8 mouse cellular contexts compared by ENCODE assay signal in the genomic region with DNA sequence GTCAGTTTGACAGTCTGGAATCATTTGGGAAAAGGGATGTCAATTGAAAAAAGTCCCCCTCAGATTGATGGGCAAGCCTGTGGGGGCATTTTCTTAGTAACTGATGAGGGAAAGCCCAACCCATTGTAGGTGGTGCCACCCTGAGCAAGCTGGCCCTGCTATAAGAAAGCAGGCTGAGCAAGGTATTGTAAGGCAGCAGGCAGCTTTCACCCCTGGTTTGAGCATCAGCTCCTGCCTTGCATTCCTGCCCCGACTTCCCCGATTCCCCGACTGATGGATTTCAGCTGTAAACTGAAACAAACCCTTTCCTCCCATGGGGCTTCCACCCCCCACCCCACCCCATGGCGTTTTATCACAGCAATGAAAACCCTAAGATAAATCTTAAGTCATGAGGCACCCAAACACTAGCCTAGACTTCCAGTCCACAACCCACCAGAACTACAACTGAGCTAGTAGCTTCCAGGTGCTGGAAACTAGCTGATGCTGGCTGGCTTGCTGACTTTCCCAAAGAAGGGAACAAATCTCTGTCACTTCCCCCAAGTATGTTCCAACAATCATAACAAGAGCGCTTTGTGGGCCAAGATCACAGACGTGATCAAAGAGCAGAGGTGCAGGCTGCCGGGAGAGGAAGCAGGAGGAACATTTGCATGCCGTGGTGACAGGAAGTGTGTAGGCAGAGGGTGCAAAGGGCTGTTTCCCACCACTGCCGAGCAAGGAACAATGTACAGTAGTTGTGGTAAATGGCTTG. TPM values are rescaled to one million over a fixed set of nuclear protein-coding genes. Genes with fewer than 3 reads are reported as not detected.
DNase-seq lines count a peak whose midpoint lies in the region; ATAC-seq and TF ChIP-seq lines count a peak whose summit lies in the region.

No protein-coding gene starts in this region.

- peaks cover 32% of the 10 kb centered on the region for H3K4me1 ChIP-seq in intestine, embryonic 15.5 days (replicated peaks)
- H3K4me1 ChIP-seq in liver, embryonic 16.5 days (ENCODE audit: control insufficient read depth, low read depth, low read length), result peaks cover 22% of the 10 kb centered on the region
- H3K4me1 ChIP-seq in small intestine, adult 2 months (ENCODE audit: control insufficient read depth, insufficient read depth, insufficient read length, low read length), result peaks cover 42% of the 10 kb centered on the region

- peak; percentile 51 for TF ChIP-seq POLR2A in small intestine, adult 2 months (IDR thresholded peaks at IDR 0.05; ENCODE audit: low read depth, low read length)

- no peak overlapping the region; the same call in 1 of the 2 replicates for H3K4me3 ChIP-seq in intestine, embryonic 15.5 days (replicated peaks)
- H3K4me3 ChIP-seq in liver, embryonic 16.5 days (ENCODE audit: low read depth, low read length), result no peak overlapping the region
- peak overlapping the region; percentile 13; the same call in 1 of the 2 replicates for H3K4me3 ChIP-seq in small intestine, adult 2 months (ENCODE audit: low read depth, low read length)

- H3K9me3 ChIP-seq in intestine, embryonic 15.5 days, result no peaks in the 10 kb centered on the region
- H3K9me3 ChIP-seq in liver, embryonic 16.5 days (replicated peaks; ENCODE audit: control insufficient read depth, low read length), result no peaks in the 10 kb centered on the region

- peak; percentile 41 for DNase-seq in urinary bladder, postnatal 14 days (ENCODE audit: low spot score)
- DNase-seq in urinary bladder, adult 2 months (ENCODE audit: low spot score), result no peak
- DNase-seq in cerebellum, postnatal 10 days, result no peak
- no peak for DNase-seq in gastrocnemius, postnatal 4 days (ENCODE audit: low spot score in 2 of 2)

- peaks cover 6% of the 10 kb centered on the region; the same call in 1 of the 2 replicates for H3K36me3 ChIP-seq in intestine, embryonic 15.5 days
- peaks cover 5% of the 10 kb centered on the region for H3K36me3 ChIP-seq in liver, embryonic 16.5 days (ENCODE audit: control insufficient read depth, insufficient read depth)
- peaks cover 4% of the 10 kb centered on the region for H3K36me3 ChIP-seq in small intestine, adult 2 months (ENCODE audit: control insufficient read depth, insufficient read depth, low read length)

- TF ChIP-seq CTCF in small intestine, adult 2 months (IDR thresholded peaks at IDR 0.05; ENCODE audit: extremely low read depth, insufficient read length, insufficient replicate concordance, low read depth, low read length), result no peak

- H3K4me2 ChIP-seq in intestine, embryonic 15.5 days (replicated peaks), result peak overlapping the region; percentile 24
- peak overlapping the region; percentile 27; the same call in 1 of the 2 replicates for H3K4me2 ChIP-seq in liver, embryonic 16.5 days (ENCODE audit: low read depth, low read length)

- H3K27ac ChIP-seq in intestine, embryonic 15.5 days, result peak overlapping the region; percentile 73
- H3K27ac ChIP-seq in liver, embryonic 16.5 days (ENCODE audit: low read length), result peak overlapping the region; percentile 60
- peak overlapping the region; percentile 96 for H3K27ac ChIP-seq in small intestine, adult 2 months (ENCODE audit: insufficient read depth, low read depth, low read length)

- peak; percentile 84 for ATAC-seq in granulocyte monocyte progenitor cell, adult 5-6 weeks (replicated peaks; ENCODE audit: poor library complexity, severe bottlenecking)
- ATAC-seq in intestine, embryonic 15.5 days, result peak; percentile 68
- ATAC-seq in liver, embryonic 16.5 days (ENCODE audit: low read depth), result peak; percentile 64

- no peaks in the 10 kb centered on the region for H3K27me3 ChIP-seq in intestine, embryonic 15.5 days (replicated peaks)
- H3K27me3 ChIP-seq in liver, embryonic 16.5 days (ENCODE audit: control insufficient read depth, insufficient read depth, low read depth, low read length), result no peaks in the 10 kb centered on the region
- no peaks in the 10 kb centered on the region for H3K27me3 ChIP-seq in small intestine, adult 2 months (ENCODE audit: control insufficient read depth, insufficient read depth, low read length)

- 5% methylated on average over 9 of the region's 9 CpGs for WGBS in intestine, embryonic 15.5 days
- whole genome bisulfite sequencing in liver, embryonic 16.5 days (ENCODE audit: insufficient replicate concordance), result 9% methylated on average over 9 of the region's 9 CpGs
- 4% methylated on average over 9 of the region's 9 CpGs for WGBS in small intestine, adult 2 months

- H3K9ac ChIP-seq in intestine, embryonic 15.5 days, result no peak overlapping the region
- H3K9ac ChIP-seq in liver, embryonic 16.5 days (ENCODE audit: low read depth, low read length), result no peak overlapping the region

RNA-seq across cellular contexts. Expression of a gene that starts 20.9 kb away (rescaled TPM):
- 228 and 295 TPM in 2 replicates for polyA plus RNA-seq in urinary bladder, adult 2 months (2012; rRNA removed)
- 248 and 260 TPM in 2 replicates for total RNA-seq in granulocyte monocyte progenitor cell, adult 5-6 weeks (2014; fragmentation: Nextera tagmentation)
- total RNA-seq in granulocyte monocyte progenitor cell, adult 5-6 weeks (2017), result 123 and 177 TPM in 2 replicates
- 450 and 484 TPM in 2 replicates for polyA plus RNA-seq in intestine, embryonic 15.5 days (2015; fragmentation: Nextera tagmentation; extraction: Ambion mirVana)
- polyA plus RNA-seq in liver, embryonic 16.5 days (2015; fragmentation: Nextera tagmentation; extraction: Ambion mirVana), result 205 and 226 TPM in 2 replicates
- 561 and 627 TPM in 2 replicates for polyA plus RNA-seq in small intestine, adult 2 months (2012; rRNA removed)
- 10 to 100 TPM; 89.9 to 92.3 TPM for total RNA-seq in gastrocnemius, postnatal 4 days (2021)

RNA-seq across cellular contexts. Expression of a gene that starts 21.0 kb away (rescaled TPM):
- polyA plus RNA-seq in urinary bladder, adult 2 months (2012; rRNA removed), result 38.1 and 62.8 TPM in 2 replicates
- total RNA-seq in granulocyte monocyte progenitor cell, adult 5-6 weeks (2014; fragmentation: Nextera tagmentation), result 39.9 and 41.9 TPM in 2 replicates
- 24.3 and 24.9 TPM in 2 replicates for total RNA-seq in granulocyte monocyte progenitor cell, adult 5-6 weeks (2017)
- polyA plus RNA-seq in intestine, embryonic 15.5 days (2015; fragmentation: Nextera tagmentation; extraction: Ambion mirVana), result 41.6 and 42.6 TPM in 2 replicates
- 22.6 and 23.0 TPM in 2 replicates for polyA plus RNA-seq in liver, embryonic 16.5 days (2015; fragmentation: Nextera tagmentation; extraction: Ambion mirVana)
- polyA plus RNA-seq in small intestine, adult 2 months (2012; rRNA removed), result 35.2 and 53.6 TPM in 2 replicates
- 10 to 100 TPM; 30.1 to 31.5 TPM for total RNA-seq in gastrocnemius, postnatal 4 days (2021)

RNA-seq across cellular contexts. Expression of a gene that starts 51.8 kb away (rescaled TPM):
- polyA plus RNA-seq in urinary bladder, adult 2 months (2012; rRNA removed), result not detected in 2 replicates
- not detected in 2 replicates for total RNA-seq in granulocyte monocyte progenitor cell, adult 5-6 weeks (2014; fragmentation: Nextera tagmentation)
- not detected in 2 replicates for total RNA-seq in granulocyte monocyte progenitor cell, adult 5-6 weeks (2017)
- polyA plus RNA-seq in intestine, embryonic 15.5 days (2015; fragmentation: Nextera tagmentation; extraction: Ambion mirVana), result not detected in 2 replicates
- polyA plus RNA-seq in liver, embryonic 16.5 days (2015; fragmentation: Nextera tagmentation; extraction: Ambion mirVana), result not detected in 2 replicates
- polyA plus RNA-seq in small intestine, adult 2 months (2012; rRNA removed), result not detected in 2 replicates
- total RNA-seq in gastrocnemius, postnatal 4 days (2021), result not detected
